ENCODE assay signal across 32 mouse cellular contexts in the genomic region with DNA sequence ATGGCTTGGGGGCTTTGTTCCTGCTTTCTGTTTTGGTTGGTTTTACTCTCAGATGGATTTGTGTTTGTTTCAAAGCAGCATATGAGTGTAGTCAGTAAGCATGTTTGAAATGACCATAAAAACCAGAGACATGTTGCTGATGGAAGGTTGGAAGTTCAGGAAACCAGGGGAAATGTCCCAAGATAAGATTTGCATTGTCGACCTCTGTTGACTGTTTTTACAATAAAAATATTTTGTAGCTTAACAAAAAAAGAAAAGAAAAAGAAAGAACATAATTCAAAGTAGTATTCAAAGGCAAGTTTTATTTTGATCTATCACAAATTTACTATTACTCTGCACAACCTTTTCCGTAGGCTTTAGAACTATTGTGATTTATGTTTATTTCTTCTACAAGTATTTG.
"Had no signal": no experiment of that assay in that cellular context is flagged by ENCODE, and none has a peak within 500 bp of the region (broad histone marks: within the 10 kb centered on the region; RNA-seq: fewer than 3 reads in every experiment).

No protein-coding gene starts in this region.

- H3K4me3 ChIP-seq: limb, embryonic 10.5 days; limb, embryonic 12.5 days; limb, embryonic 13.5 days; limb, embryonic 15.5 days; liver, embryonic 12.5 days; liver, embryonic 13.5 days; liver, embryonic 15.5 days; lung, embryonic 15.5 days; megakaryocyte, embryonic 14.5 days; midbrain, embryonic 10.5 days; midbrain, embryonic 12.5 days; midbrain, embryonic 13.5 days; midbrain, embryonic 15.5 days; myocyte; neural tube, embryonic 12.5 days had no signal

- DNase-seq: left cerebral cortex, postnatal 4 days; liver; liver, embryonic 13.5 days; liver, postnatal 0 days; lung, adult 18-20 months; lung, adult 2 months; lung, embryonic 14.5 days; lung, postnatal 10 days; lung, postnatal 14 days; lung, postnatal 36 days; lung, postnatal 4 days; midbrain, embryonic 14.5 days had no signal

- H3K4me2 ChIP-seq: limb, embryonic 12.5 days; limb, embryonic 13.5 days; limb, embryonic 15.5 days; liver, embryonic 11.5 days; liver, embryonic 12.5 days; liver, embryonic 13.5 days; liver, embryonic 15.5 days; lung, embryonic 14.5 days; lung, embryonic 15.5 days; midbrain, embryonic 11.5 days; midbrain, embryonic 12.5 days; midbrain, embryonic 13.5 days; midbrain, embryonic 15.5 days; neural tube, embryonic 12.5 days had no signal

- ATAC-seq: liver, embryonic 12.5 days; liver, postnatal 0 days; lung, postnatal 0 days; midbrain, embryonic 13.5 days; midbrain, embryonic 15.5 days; midbrain, embryonic 16.5 days had no signal

- H3K4me1 ChIP-seq: limb, embryonic 10.5 days; limb, embryonic 12.5 days; limb, embryonic 13.5 days; limb, embryonic 15.5 days; liver, embryonic 12.5 days; liver, embryonic 13.5 days; liver, embryonic 15.5 days; lung, embryonic 15.5 days; megakaryocyte, embryonic 14.5 days; midbrain, embryonic 10.5 days; midbrain, embryonic 12.5 days; midbrain, embryonic 13.5 days; midbrain, embryonic 15.5 days; neural tube, embryonic 12.5 days had no signal

- H3K36me3 ChIP-seq: limb, embryonic 10.5 days; limb, embryonic 12.5 days; limb, embryonic 13.5 days; limb, embryonic 15.5 days; liver, embryonic 12.5 days; liver, embryonic 13.5 days; liver, embryonic 15.5 days; lung, embryonic 15.5 days; midbrain, embryonic 10.5 days; midbrain, embryonic 12.5 days; midbrain, embryonic 13.5 days; midbrain, embryonic 15.5 days; neural tube, embryonic 12.5 days had no signal

- H3K27ac ChIP-seq: limb, embryonic 10.5 days; limb, embryonic 12.5 days; limb, embryonic 13.5 days; limb, embryonic 15.5 days; liver, embryonic 12.5 days; liver, embryonic 13.5 days; liver, embryonic 14.5 days; liver, embryonic 15.5 days; lung, embryonic 15.5 days; macrophage; midbrain, embryonic 10.5 days; midbrain, embryonic 12.5 days; midbrain, embryonic 13.5 days; midbrain, embryonic 15.5 days; neural tube, embryonic 12.5 days had no signal

- H3K9me3 ChIP-seq: limb, embryonic 10.5 days; limb, embryonic 12.5 days; limb, embryonic 13.5 days; limb, embryonic 15.5 days; liver, embryonic 12.5 days; liver, embryonic 13.5 days; liver, embryonic 15.5 days; lung, embryonic 15.5 days; megakaryocyte, embryonic 14.5 days; midbrain, embryonic 10.5 days; midbrain, embryonic 12.5 days; midbrain, embryonic 13.5 days; midbrain, embryonic 15.5 days; neural tube, embryonic 12.5 days had no signal

- H3K9ac ChIP-seq: limb, embryonic 12.5 days; limb, embryonic 13.5 days; limb, embryonic 15.5 days; liver, embryonic 12.5 days; liver, embryonic 13.5 days; liver, embryonic 14.5 days; liver, embryonic 15.5 days; liver, postnatal 0 days; lung, embryonic 14.5 days; lung, embryonic 15.5 days; midbrain, embryonic 12.5 days; midbrain, embryonic 13.5 days; midbrain, embryonic 15.5 days; neural tube, embryonic 12.5 days had no signal

- H3K27me3 ChIP-seq: limb, embryonic 12.5 days; limb, embryonic 13.5 days; limb, embryonic 15.5 days; liver, embryonic 12.5 days; liver, embryonic 13.5 days; liver, embryonic 15.5 days; lung, embryonic 15.5 days; megakaryocyte, embryonic 14.5 days; midbrain, embryonic 12.5 days; midbrain, embryonic 13.5 days; midbrain, embryonic 15.5 days; neural tube, embryonic 12.5 days had no signal
